Mouse (Mus musculus): Measurements from ENCODE around the gene S100a6. TPM values are rescaled to one million over a fixed set of nuclear protein-coding genes. Genes with fewer than 3 reads are reported as not detected.

Gene S100a6
- total RNA-seq, 2 experiments from 2014 or later, result 76.5 to 79.4 TPM

Other genes with a start within 250 kb of the S100a6 start
- gene Slc27a3, start 222.9 kb upstream of the S100a6 start, total RNA-seq (2021), result under 1 TPM; 0.50 to 0.62 TPM
- 10 to 100 TPM; 24.6 TPM for gene Ints3, start 179.3 kb upstream of the S100a6 start, total RNA-seq (2021)
- gene Npr1, start 147.0 kb upstream of the S100a6 start, total RNA-seq (2021), result 10 to 100 TPM; 16.2 to 16.8 TPM
- gene Ilf2, start 136.8 kb upstream of the S100a6 start, total RNA-seq (2021), result 10 to 100 TPM; 29.3 to 30.1 TPM
- gene Snapin, start 121.8 kb upstream of the S100a6 start, total RNA-seq (2021), result 10 to 100 TPM; 62.0 to 70.7 TPM
- gene Chtop, start 103.4 kb upstream of the S100a6 start, total RNA-seq (2021), result 10 to 100 TPM; 90.0 to 96.6 TPM
- gene S100a1, start 98.5 kb upstream of the S100a6 start, total RNA-seq (2021), result 1,000 to 10,000 TPM; 1,108 to 1,133 TPM
- 10 to 100 TPM; 29.6 to 31.2 TPM for gene S100a13, start 98.4 kb upstream of the S100a6 start, total RNA-seq (2021)
- gene S100a14, start 86.0 kb upstream of the S100a6 start, total RNA-seq (2021), result under 1 TPM; 0.49 to 0.60 TPM
- 10 to 100 TPM; 62.9 to 71.8 TPM for gene S100a16, start 75.6 kb upstream of the S100a6 start, total RNA-seq (2021)
- not detected for gene S100a3, start 52.3 kb upstream of the S100a6 start, total RNA-seq (2021)
- not detected for gene S100a2, start 22.6 kb upstream of the S100a6 start, total RNA-seq (2021)
- not detected for gene Gm42674, start 11.0 kb upstream of the S100a6 start, total RNA-seq (2021)
- 10 to 100 TPM; 12.5 to 14.1 TPM for gene S100a4, start 9.1 kb upstream of the S100a6 start, total RNA-seq (2021)
- gene S100a5, start 4.4 kb upstream of the S100a6 start, total RNA-seq (2021), result not detected
- gene S100a7a, start 41.1 kb downstream of the S100a6 start, total RNA-seq (2021), result under 1 TPM in 1 of 2 experiments, not detected in 1; 0.47 TPM
- not detected for gene S100a8, start 56.1 kb downstream of the S100a6 start, total RNA-seq (2021)
- under 1 TPM in 1 of 2 experiments, not detected in 1; 0.57 TPM for gene S100a9, start 82.8 kb downstream of the S100a6 start, total RNA-seq (2021)
- gene Pglyrp4, start 114.0 kb downstream of the S100a6 start, total RNA-seq (2021), result not detected
- gene Gm5849, start 165.0 kb downstream of the S100a6 start, total RNA-seq (2021), result not detected

All from heart, adult 18-20 months (tissue).